Mouse (Mus musculus) heart, adult 2 months (tissue): ENCODE measurements around the gene Aldh3b1.

Experiments
- CTCF ChIP-seq: fragments of 200-600 bp; IDR thresholded peaks from 2 replicates; pipeline ENCODE4 v1.8.1; 2022; ENCODE audit warnings: antibody characterized with exemption, mild to moderate bottlenecking, moderate library complexity
- EP300 ChIP-seq: fragments of 200-500 bp; IDR thresholded peaks from 2 replicates; pipeline ENCODE4 v1.6.1; 2011; ENCODE audit warnings: low read depth, low read length, control low read depth; ENCODE audit not compliant: insufficient read depth

- no peak for TF ChIP-seq CTCF
- TF ChIP-seq EP300, result no peak
Observed at GRCm38 (mm10) chr19:3906326-3906725, 23.3 kb downstream of the Aldh3b1 start.
